ENCODE assay signal across 11 mouse cellular contexts in the genomic region with DNA sequence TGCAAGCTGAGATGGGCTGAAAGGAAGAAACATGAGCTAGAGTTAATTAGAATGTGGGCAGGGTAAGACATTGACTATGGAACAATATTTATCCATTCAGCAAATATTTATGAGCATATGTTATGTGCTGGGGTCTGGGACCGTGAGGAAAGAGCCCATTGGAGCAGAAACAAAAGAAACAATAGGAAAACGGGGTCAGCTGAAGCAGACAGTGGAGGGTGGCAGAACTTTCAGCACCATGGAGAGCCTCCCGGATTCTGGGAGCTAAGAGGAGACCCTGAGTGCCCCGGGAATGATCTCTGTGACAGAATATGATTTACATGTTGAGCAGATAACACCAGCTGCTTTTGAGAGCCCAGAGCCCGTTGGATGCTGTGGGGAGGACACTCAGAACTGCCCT. TPM values are rescaled to one million over a fixed set of nuclear protein-coding genes. Genes with fewer than 3 reads are reported as not detected.
DNase-seq lines count a peak whose midpoint lies in the region; ATAC-seq and TF ChIP-seq lines count a peak whose summit lies in the region.
"Had no signal": no experiment of that assay in that cellular context is flagged by ENCODE, and none has a peak within 500 bp of the region (broad histone marks: within the 10 kb centered on the region; RNA-seq: fewer than 3 reads in every experiment).

No protein-coding gene starts in this region.

- DNase-seq in kidney, postnatal 0 days (ENCODE audit: low spot score) = peak; percentile 49
- DNase-seq in kidney, adult 2 months = no peak
- peak; percentile 5 for DNase-seq in Muller cell, postnatal 12 days (ENCODE audit: inconsistent ontology term)
- DNase-seq in embryonic facial prominence, embryonic 14.5 days (ENCODE audit: low spot score) = peak; percentile 48
- peak; percentile 75 for DNase-seq in limb, embryonic 11.5 days (ENCODE audit: low spot score)
- DNase-seq in heart, adult 2 months = no peak

- no peak overlapping the region for H3K4me2 ChIP-seq in kidney, postnatal 0 days (ENCODE audit: low read length)
- H3K4me2 ChIP-seq in embryonic facial prominence, embryonic 14.5 days (ENCODE audit: low read depth, low read length) = no peak overlapping the region
- H3K4me2 ChIP-seq in limb, embryonic 11.5 days (ENCODE audit: low read depth, severe bottlenecking) = no peak overlapping the region

- no peak for TF ChIP-seq EP300 in heart, adult 2 months (IDR thresholded peaks at IDR 0.05; ENCODE audit: insufficient read depth, low read depth, low read length)

- no peak for ATAC-seq in kidney, postnatal 0 days (replicated peaks; ENCODE audit: low FRiP score, low read depth)
- no peak for ATAC-seq in embryonic facial prominence, embryonic 14.5 days (ENCODE audit: low read depth)
- no peak for ATAC-seq in limb, embryonic 11.5 days (ENCODE audit: insufficient number of reproducible peaks, low FRiP score, low TSS enrichment, low read depth)
- no peak for ATAC-seq in megakaryocyte, adult 5-6 weeks (ENCODE audit: poor library complexity, severe bottlenecking)
- no peak for ATAC-seq in megakaryocyte progenitor cell, adult 5-6 weeks (replicated peaks; ENCODE audit: poor library complexity)
- ATAC-seq: intestine, postnatal 0 days had no signal

- no peaks in the 10 kb centered on the region for H3K79me2 ChIP-seq in heart, adult 2 months (replicated peaks; ENCODE audit: control insufficient read depth, insufficient read depth, low read length)

- TF ChIP-seq CTCF in kidney, postnatal 0 days (IDR thresholded peaks at IDR 0.05; ENCODE audit: low read depth) = no peak
- TF ChIP-seq CTCF in kidney, adult 2 months (conservative IDR thresholded peaks at IDR 0.05; ENCODE audit: insufficient read depth, insufficient read length, low read depth, low read length) = no peak
- TF ChIP-seq CTCF in heart, adult 2 months (IDR thresholded peaks at IDR 0.05) = no peak

- WGBS in kidney, postnatal 0 days = 4% methylated on average over 5 of the region's 5 CpGs
- WGBS in kidney, adult 2 months = 5% methylated on average over 5 of the region's 5 CpGs
- 6% methylated on average over 5 of the region's 5 CpGs for WGBS in embryonic facial prominence, embryonic 14.5 days
- 19% methylated on average over 5 of the region's 5 CpGs for WGBS in limb, embryonic 11.5 days
- WGBS in heart, adult 2 months = 12% methylated on average over 5 of the region's 5 CpGs

- no peak overlapping the region for H3K27ac ChIP-seq in kidney, postnatal 0 days
- no peak overlapping the region for H3K27ac ChIP-seq in kidney, adult 2 months (ENCODE audit: insufficient read depth, low read depth, low read length)
- H3K27ac ChIP-seq in embryonic facial prominence, embryonic 14.5 days (replicated peaks; ENCODE audit: low read depth, low read length) = no peak overlapping the region
- no peak overlapping the region for H3K27ac ChIP-seq in limb, embryonic 11.5 days (replicated peaks; ENCODE audit: low read depth, low read length)
- no peak overlapping the region for H3K27ac ChIP-seq in heart, adult 2 months
- H3K27ac ChIP-seq: macrophage had no signal

- TF ChIP-seq POLR2A in kidney, adult 2 months (IDR thresholded peaks at IDR 0.05; ENCODE audit: low read depth, low read length) = no peak
- no peak for TF ChIP-seq POLR2A in heart, adult 2 months (IDR thresholded peaks at IDR 0.05; ENCODE audit: insufficient read depth, low read depth, low read length)

- no peaks in the 10 kb centered on the region for H3K9me3 ChIP-seq in kidney, postnatal 0 days (replicated peaks; ENCODE audit: low read length)
- H3K9me3 ChIP-seq in embryonic facial prominence, embryonic 14.5 days (ENCODE audit: control insufficient read depth, low read length) = no peaks in the 10 kb centered on the region
- no peaks in the 10 kb centered on the region for H3K9me3 ChIP-seq in limb, embryonic 11.5 days (ENCODE audit: control insufficient read depth, low read length)

- no peak overlapping the region for H3K4me3 ChIP-seq in kidney, postnatal 0 days (replicated peaks; ENCODE audit: low read depth, low read length)
- H3K4me3 ChIP-seq in kidney, adult 2 months (ENCODE audit: insufficient read depth, low read depth, low read length) = no peak overlapping the region
- H3K4me3 ChIP-seq in embryonic facial prominence, embryonic 14.5 days (ENCODE audit: low read depth, low read length) = no peak overlapping the region
- H3K4me3 ChIP-seq in limb, embryonic 11.5 days (ENCODE audit: low read depth, low read length) = no peak overlapping the region
- no peak overlapping the region for H3K4me3 ChIP-seq in heart, adult 2 months

- no peak overlapping the region for H3K9ac ChIP-seq in kidney, postnatal 0 days (ENCODE audit: low read depth, low read length)
- H3K9ac ChIP-seq in embryonic facial prominence, embryonic 14.5 days (ENCODE audit: low read depth, low read length) = no peak overlapping the region
- H3K9ac ChIP-seq in limb, embryonic 11.5 days (ENCODE audit: low read length) = no peak overlapping the region
- H3K9ac ChIP-seq in heart, adult 2 months (ENCODE audit: low read depth, low read length) = no peak overlapping the region

- no peaks in the 10 kb centered on the region for H3K4me1 ChIP-seq in kidney, postnatal 0 days (replicated peaks; ENCODE audit: insufficient read depth, low read length)
- no peaks in the 10 kb centered on the region for H3K4me1 ChIP-seq in kidney, adult 2 months (ENCODE audit: control insufficient read depth, insufficient read depth, low read length)
- no peaks in the 10 kb centered on the region for H3K4me1 ChIP-seq in embryonic facial prominence, embryonic 14.5 days (ENCODE audit: control insufficient read depth, insufficient read depth, low read length)
- H3K4me1 ChIP-seq in limb, embryonic 11.5 days (ENCODE audit: control insufficient read depth, insufficient read depth, low read length) = no peaks in the 10 kb centered on the region
- H3K4me1 ChIP-seq in heart, adult 2 months (ENCODE audit: control insufficient read depth, insufficient read depth, low read length) = no peaks in the 10 kb centered on the region

- no peaks in the 10 kb centered on the region for H3K36me3 ChIP-seq in kidney, postnatal 0 days (ENCODE audit: insufficient read depth, low read length)
- H3K36me3 ChIP-seq in kidney, adult 2 months (ENCODE audit: control insufficient read depth, insufficient read depth, low read length) = no peaks in the 10 kb centered on the region
- no peaks in the 10 kb centered on the region for H3K36me3 ChIP-seq in embryonic facial prominence, embryonic 14.5 days (ENCODE audit: control insufficient read depth, insufficient read depth, low read length)
- H3K36me3 ChIP-seq in limb, embryonic 11.5 days (ENCODE audit: control insufficient read depth, insufficient read depth, low read length) = no peaks in the 10 kb centered on the region
- H3K36me3 ChIP-seq in heart, adult 2 months (ENCODE audit: control insufficient read depth, insufficient read depth, low read length) = no peaks in the 10 kb centered on the region

- no peaks in the 10 kb centered on the region for H3K27me3 ChIP-seq in kidney, postnatal 0 days (ENCODE audit: insufficient read depth, low read length)
- no peaks in the 10 kb centered on the region for H3K27me3 ChIP-seq in kidney, adult 2 months (replicated peaks; ENCODE audit: control insufficient read depth, insufficient read depth, low read length)
- no peaks in the 10 kb centered on the region for H3K27me3 ChIP-seq in embryonic facial prominence, embryonic 14.5 days (replicated peaks; ENCODE audit: control insufficient read depth, insufficient read depth, low read length)
- no peaks in the 10 kb centered on the region for H3K27me3 ChIP-seq in limb, embryonic 11.5 days (ENCODE audit: control insufficient read depth, insufficient read depth, low read length)
- H3K27me3 ChIP-seq in heart, adult 2 months (ENCODE audit: control insufficient read depth, insufficient read depth, low read length) = no peaks in the 10 kb centered on the region
- H3K27me3 ChIP-seq: CH12.LX had no signal

- intact Hi-C loops in heart, adult 2 months (cut with DNase I) = no loop called here

RNA-seq across cellular contexts. Expression of gene Srrm4, which starts 37.7 kb away (rescaled TPM):
- 0.11 and 0.33 TPM in 2 replicates for polyA plus RNA-seq in kidney, postnatal 0 days (2015; fragmentation: Nextera tagmentation; extraction: Ambion mirVana)
- polyA plus RNA-seq in kidney, adult 2 months (2012; rRNA removed) = 0.25 and 0.39 TPM in 2 replicates
- polyA plus RNA-seq in embryonic facial prominence, embryonic 14.5 days (2014; fragmentation: Nextera tagmentation; extraction: Ambion mirVana) = 1.2 and 1.4 TPM in 2 replicates
- polyA plus RNA-seq in limb, embryonic 11.5 days (2014; fragmentation: Nextera tagmentation; extraction: Ambion mirVana) = 0.03 and 0.09 TPM in 2 replicates
- not detected in 2 replicates for total RNA-seq in megakaryocyte, adult 5-6 weeks (2015)
- 0.40 TPM in 1 of 2 replicates, not detected in the other for total RNA-seq in megakaryocyte, adult 5-6 weeks (2017)
- total RNA-seq in heart, adult 2 months (2021) = 10 to 100 TPM in 1 of 2 experiments, 1 to 10 TPM in 1; 9.3 to 12.2 TPM
- polyA plus RNA-seq in heart, adult 2 months (2012; rRNA removed) = 7.1 and 7.7 TPM in 2 replicates
- total RNA-seq in megakaryocyte progenitor cell, adult 5-6 weeks (2015) = not detected in 2 replicates
- total RNA-seq in megakaryocyte progenitor cell, adult 5-6 weeks (2017) = not detected in 2 replicates
- total RNA-seq: CH12.LX had no signal
- polyA plus RNA-seq: macrophage had no signal

Comparison
In these comparisons a context has a peak if more than half of its experiments do, and no peak if none do; other contexts are left out.
1. DNase-seq: peak in kidney, postnatal 0 days (single experiment), Muller cell, postnatal 12 days (single experiment), embryonic facial prominence, embryonic 14.5 days (single experiment) and limb, embryonic 11.5 days (single experiment); none in kidney, adult 2 months (single experiment) and heart, adult 2 months (0 of 2).